Mouse (Mus musculus): ENCODE measurements at regions not wholly inside any gene's neighbourhood (a gene's known extent, or its start where the extent isn't known, plus 50 kb on each side); places are given as distances from the start of the nearest gene placed in this dataset.

GRCm38 (mm10) chr13:35079685-35080084 is 52.8 kb upstream of the Eci2 start:
- WGBS = 68% methylated on average over 2 of the region's 2 CpGs
- no peak overlapping the region for H3K9ac ChIP-seq
- H3K4me1 ChIP-seq = no peaks in the 10 kb centered on the region
- ATAC-seq = no peak
- H3K27ac ChIP-seq = no peak overlapping the region
- no peaks in the 10 kb centered on the region for H3K36me3 ChIP-seq (ENCODE audit: poor library complexity, severe bottlenecking)
- no peak overlapping the region for H3K4me3 ChIP-seq
- no peaks in the 10 kb centered on the region for H3K27me3 ChIP-seq
- H3K9me3 ChIP-seq (replicated peaks) = no peaks in the 10 kb centered on the region
- H3K4me2 ChIP-seq = no peak overlapping the region

GRCm38 (mm10) chr13:35085386-35085785 is 58.5 kb upstream of the Eci2 start:
- Histone ChIP-seq H3K4me1 (no peaks in the 10 kb centered on the region), H3K9me3 (replicated peaks) (no peaks in the 10 kb centered on the region), H3K4me3 (no peak overlapping the region), H3K27ac (no peak overlapping the region), H3K27me3 (no peaks in the 10 kb centered on the region), H3K4me2 (no peak overlapping the region), H3K36me3 (ENCODE audit: poor library complexity, severe bottlenecking) (no peaks in the 10 kb centered on the region), H3K9ac (no peak overlapping the region)
- no peak for ATAC-seq
- 77% methylated on average over 3 of the region's 3 CpGs for WGBS

GRCm38 (mm10) chr13:35087246-35088040 is 60.5 kb upstream of the Eci2 start:
- no peaks in the 10 kb centered on the region for H3K36me3 ChIP-seq (ENCODE audit: poor library complexity, severe bottlenecking)
- H3K27me3 ChIP-seq = no peaks in the 10 kb centered on the region
- H3K27ac ChIP-seq = no peak overlapping the region
- H3K9ac ChIP-seq = no peak overlapping the region
- H3K4me1 ChIP-seq = no peaks in the 10 kb centered on the region
- no peak overlapping the region for H3K4me2 ChIP-seq
- WGBS = 75% methylated on average over 6 of the region's 6 CpGs
- H3K9me3 ChIP-seq (replicated peaks) = no peaks in the 10 kb centered on the region
- ATAC-seq = no peak; the same call in 1 of the 2 replicates
- H3K4me3 ChIP-seq = no peak overlapping the region

- Histone ChIP-seq H3K27me3 (no peaks in the 10 kb centered on the region), H3K9me3 (replicated peaks) (no peaks in the 10 kb centered on the region), H3K4me1 (no peaks in the 10 kb centered on the region), H3K9ac (no peak overlapping the region), H3K36me3 (ENCODE audit: poor library complexity, severe bottlenecking) (no peaks in the 10 kb centered on the region), H3K4me2 (no peak overlapping the region), H3K4me3 (no peak overlapping the region), H3K27ac (no peak overlapping the region)
- no peak for ATAC-seq
- WGBS = 91% methylated on average over 3 of the region's 3 CpGs
These were observed 64.3 kb upstream of the Eci2 start for GRCm38 (mm10) chr13:35091155-35091554.

- WGBS = 35% methylated on average over 1 of the region's 1 CpGs
These were observed 92.9 kb upstream of the Eci2 start for GRCm38 (mm10) chr13:35119782-35120181.

GRCm38 (mm10) chr13:35129475-35129874 is 102.6 kb upstream of the Eci2 start:
- no peak overlapping the region for H3K4me2 ChIP-seq
- H3K9me3 ChIP-seq (replicated peaks) = no peaks in the 10 kb centered on the region

More at GRCm38 (mm10) chr13:35119782-35120181, 92.9 kb upstream of the Eci2 start:
- no peaks in the 10 kb centered on the region for H3K36me3 ChIP-seq (ENCODE audit: poor library complexity, severe bottlenecking)
- no peak for ATAC-seq
- no peaks in the 10 kb centered on the region for H3K27me3 ChIP-seq
- no peak overlapping the region for H3K9ac ChIP-seq
- no peak overlapping the region for H3K27ac ChIP-seq
- no peak overlapping the region for H3K4me3 ChIP-seq
- H3K4me2 ChIP-seq = no peak overlapping the region
- H3K9me3 ChIP-seq (replicated peaks) = no peaks in the 10 kb centered on the region
- no peaks in the 10 kb centered on the region for H3K4me1 ChIP-seq

GRCm38 (mm10) chr13:35131272-35132185 is 104.6 kb upstream of the Eci2 start:
- H3K27me3 ChIP-seq = no peaks in the 10 kb centered on the region
- H3K9ac ChIP-seq = no peak overlapping the region
- no peak; the same call in 1 of the 2 replicates for ATAC-seq
- H3K9me3 ChIP-seq (replicated peaks) = no peaks in the 10 kb centered on the region
- 81% methylated on average over 8 of the region's 8 CpGs for WGBS
- no peak overlapping the region for H3K4me3 ChIP-seq
- no peak overlapping the region for H3K4me2 ChIP-seq
- H3K27ac ChIP-seq = no peak overlapping the region
- no peaks in the 10 kb centered on the region for H3K36me3 ChIP-seq (ENCODE audit: poor library complexity, severe bottlenecking)
- H3K4me1 ChIP-seq = no peaks in the 10 kb centered on the region

More at GRCm38 (mm10) chr13:35129475-35129874, 102.6 kb upstream of the Eci2 start:
- H3K9ac ChIP-seq = no peak overlapping the region
- H3K27ac ChIP-seq = no peak overlapping the region
- H3K4me3 ChIP-seq = no peak overlapping the region
- WGBS = 63% methylated on average over 2 of the region's 2 CpGs
- no peaks in the 10 kb centered on the region for H3K36me3 ChIP-seq (ENCODE audit: poor library complexity, severe bottlenecking)
- ATAC-seq = no peak
- H3K4me1 ChIP-seq = no peaks in the 10 kb centered on the region
- no peaks in the 10 kb centered on the region for H3K27me3 ChIP-seq

GRCm38 (mm10) chr13:35151629-35152028 is 124.7 kb upstream of the Eci2 start:
- H3K9me3 ChIP-seq (replicated peaks) = no peaks in the 10 kb centered on the region

GRCm38 (mm10) chr13:35159456-35159855 is 132.6 kb upstream of the Eci2 start:
- Histone ChIP-seq H3K36me3 (ENCODE audit: poor library complexity, severe bottlenecking) (no peaks in the 10 kb centered on the region), H3K9me3 (replicated peaks) (no peaks in the 10 kb centered on the region), H3K4me1 (peaks cover 12% of the 10 kb centered on the region), H3K4me2 (no peak overlapping the region), H3K4me3 (no peak overlapping the region), H3K27ac (no peak overlapping the region), H3K27me3 (0 out of 2 replicates have a peak, but pooled peaks cover 3% of the 10 kb centered on the region), H3K9ac (no peak overlapping the region)
- ATAC-seq = no peak
- 69% methylated on average over 3 of the region's 3 CpGs for WGBS

More at GRCm38 (mm10) chr13:35151629-35152028, 124.7 kb upstream of the Eci2 start:
- Histone ChIP-seq H3K4me2 (no peak overlapping the region), H3K27ac (no peak overlapping the region), H3K4me3 (no peak overlapping the region), H3K27me3 (no peaks in the 10 kb centered on the region), H3K4me1 (no peaks in the 10 kb centered on the region), H3K9ac (no peak overlapping the region), H3K36me3 (ENCODE audit: poor library complexity, severe bottlenecking) (no peaks in the 10 kb centered on the region)
- no peak for ATAC-seq
- 81% methylated on average over 1 of the region's 1 CpGs for WGBS

- no peak overlapping the region for H3K4me2 ChIP-seq
- 3% methylated on average over 2 of the region's 2 CpGs for WGBS
- H3K27me3 ChIP-seq = 0 out of 2 replicates have a peak, but pooled peaks cover 3% of the 10 kb centered on the region
- peaks cover 12% of the 10 kb centered on the region for H3K4me1 ChIP-seq
- ATAC-seq = peak; percentile 36; the same call in 1 of the 2 replicates
- no peaks in the 10 kb centered on the region for H3K9me3 ChIP-seq (replicated peaks)
- H3K36me3 ChIP-seq (ENCODE audit: poor library complexity, severe bottlenecking) = no peaks in the 10 kb centered on the region
- no peak overlapping the region for H3K9ac ChIP-seq
- no peak overlapping the region for H3K27ac ChIP-seq
- no peak overlapping the region for H3K4me3 ChIP-seq
These were observed 133.9 kb upstream of the Eci2 start for GRCm38 (mm10) chr13:35160767-35161166.

GRCm38 (mm10) chr13:35166080-35166479 is 139.2 kb upstream of the Eci2 start:
- no peaks in the 10 kb centered on the region for H3K27me3 ChIP-seq
- no peak overlapping the region for H3K27ac ChIP-seq
- no peak overlapping the region for H3K4me2 ChIP-seq
- H3K9ac ChIP-seq = no peak overlapping the region
- ATAC-seq = no peak
- H3K4me3 ChIP-seq = no peak overlapping the region
- WGBS = 40% methylated on average over 5 of the region's 5 CpGs
- no peaks in the 10 kb centered on the region for H3K36me3 ChIP-seq (ENCODE audit: poor library complexity, severe bottlenecking)
- H3K4me1 ChIP-seq = peaks cover 2% of the 10 kb centered on the region; the same call in 1 of the 2 replicates
- no peaks in the 10 kb centered on the region for H3K9me3 ChIP-seq (replicated peaks)

Data from forebrain, embryonic 13.5 days (tissue).